Mouse (Mus musculus): Measurements from ENCODE around the gene Rimbp2.
A peak's percentile ranks its signal among the peaks of the same experiment; 100 is the strongest.
"Not testable (repeated sequence)": the region's sequence is repeated elsewhere in the genome, so short reads cannot be mapped to it uniquely, and the experiment has no call there.

The Rimbp2 gene

DNA sequence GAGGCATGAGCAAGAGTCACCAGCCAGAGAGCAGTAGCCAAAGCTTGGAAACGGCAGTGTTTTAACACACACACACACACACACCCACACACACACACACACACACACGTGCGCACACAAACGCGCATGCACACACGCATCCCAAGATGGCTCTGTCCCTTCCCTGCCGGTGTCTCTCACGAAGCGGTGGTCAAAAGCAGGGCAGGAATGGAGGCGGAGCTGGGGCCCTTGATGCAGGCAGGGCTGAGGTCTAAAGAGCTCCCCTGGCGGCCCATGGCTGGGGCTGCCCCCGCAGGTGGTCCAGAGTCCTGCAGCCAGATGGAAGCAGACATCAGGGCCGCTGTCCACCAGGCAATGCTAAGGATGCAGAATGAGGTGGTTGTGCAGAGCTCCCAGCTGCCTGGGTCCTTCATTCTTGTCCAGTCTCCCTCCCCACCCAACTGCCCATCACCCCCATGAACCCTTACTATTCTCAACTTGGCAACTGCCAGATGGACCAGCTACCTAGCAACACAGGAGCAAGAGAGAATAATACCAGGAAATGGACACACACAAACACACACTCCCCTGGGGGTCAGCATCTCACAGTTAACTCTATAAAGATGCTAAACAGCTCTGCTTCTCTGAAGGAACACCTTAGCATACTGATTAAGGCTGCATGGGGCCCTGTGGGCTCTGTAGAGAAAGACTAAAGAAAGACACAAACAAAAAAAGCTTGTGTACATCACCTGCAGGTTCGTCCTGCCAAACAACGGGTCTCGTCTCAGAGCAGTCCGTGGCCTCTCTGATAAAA is at the start of gene Rimbp2:
TSS of gene Rimbp2 (minus strand) at position 209 of the 793 bp plus-strand sequence.
- peak; percentile 67 for DNase-seq

DNA sequence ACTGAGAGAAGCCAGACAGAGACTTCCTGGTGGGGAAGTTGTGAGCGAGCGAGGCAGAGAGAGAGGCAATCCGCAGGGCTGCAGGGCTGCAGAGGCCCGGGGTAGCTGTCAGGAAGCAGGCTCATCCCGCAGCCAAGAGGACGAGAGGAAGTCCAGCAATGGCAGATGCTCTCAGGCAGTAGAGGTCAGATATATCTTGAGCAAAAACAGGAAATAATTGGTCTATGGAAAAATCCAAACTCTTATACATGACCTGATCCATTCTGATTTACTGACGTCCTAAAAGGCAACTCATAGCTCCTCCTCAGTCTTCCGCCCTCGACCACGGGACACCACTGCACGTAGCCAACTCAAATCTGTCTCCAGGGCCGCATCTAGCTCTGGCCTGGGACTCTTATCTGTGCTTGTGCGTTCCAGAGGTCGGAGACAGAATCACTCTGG is 49.3 kb upstream of the Rimbp2 start:
- no peak for DNase-seq

DNA sequence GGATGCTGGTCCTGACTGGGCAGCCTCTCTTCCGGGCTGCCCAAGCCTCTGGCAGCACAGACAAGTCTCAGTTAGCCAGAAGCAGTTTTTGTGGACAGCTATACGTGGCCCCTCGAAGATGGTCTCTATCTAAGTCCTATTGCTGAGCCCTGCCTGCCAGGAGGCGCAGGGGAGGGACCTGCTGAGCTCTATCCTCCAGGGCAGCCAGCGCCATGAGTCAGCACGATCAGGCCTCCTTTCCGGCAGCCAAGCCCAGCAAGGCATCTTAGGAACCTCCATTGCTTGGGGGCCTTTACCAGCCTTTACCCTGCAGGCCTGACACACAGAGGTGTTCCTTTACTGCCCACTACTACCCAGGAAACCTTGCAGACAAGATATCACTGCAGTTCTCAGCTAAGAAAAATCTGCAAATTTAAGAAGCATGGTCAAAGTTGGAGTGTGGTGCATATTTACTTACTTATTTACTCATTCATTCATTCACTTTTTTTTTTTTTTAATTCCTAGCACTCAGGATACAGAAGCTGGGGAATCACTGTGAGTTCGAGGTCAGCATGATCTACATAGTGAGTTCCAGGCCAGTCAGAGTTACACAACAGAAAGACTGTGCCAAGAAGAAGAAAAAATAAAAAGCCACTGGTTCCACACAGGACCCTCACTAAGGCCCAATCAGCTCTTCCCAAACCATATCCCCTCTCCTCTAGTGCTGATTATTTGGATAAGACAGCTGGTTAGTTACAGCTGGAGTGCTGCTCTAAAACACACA is 47.6 kb upstream of the Rimbp2 start:
- no peak for DNase-seq

DNA sequence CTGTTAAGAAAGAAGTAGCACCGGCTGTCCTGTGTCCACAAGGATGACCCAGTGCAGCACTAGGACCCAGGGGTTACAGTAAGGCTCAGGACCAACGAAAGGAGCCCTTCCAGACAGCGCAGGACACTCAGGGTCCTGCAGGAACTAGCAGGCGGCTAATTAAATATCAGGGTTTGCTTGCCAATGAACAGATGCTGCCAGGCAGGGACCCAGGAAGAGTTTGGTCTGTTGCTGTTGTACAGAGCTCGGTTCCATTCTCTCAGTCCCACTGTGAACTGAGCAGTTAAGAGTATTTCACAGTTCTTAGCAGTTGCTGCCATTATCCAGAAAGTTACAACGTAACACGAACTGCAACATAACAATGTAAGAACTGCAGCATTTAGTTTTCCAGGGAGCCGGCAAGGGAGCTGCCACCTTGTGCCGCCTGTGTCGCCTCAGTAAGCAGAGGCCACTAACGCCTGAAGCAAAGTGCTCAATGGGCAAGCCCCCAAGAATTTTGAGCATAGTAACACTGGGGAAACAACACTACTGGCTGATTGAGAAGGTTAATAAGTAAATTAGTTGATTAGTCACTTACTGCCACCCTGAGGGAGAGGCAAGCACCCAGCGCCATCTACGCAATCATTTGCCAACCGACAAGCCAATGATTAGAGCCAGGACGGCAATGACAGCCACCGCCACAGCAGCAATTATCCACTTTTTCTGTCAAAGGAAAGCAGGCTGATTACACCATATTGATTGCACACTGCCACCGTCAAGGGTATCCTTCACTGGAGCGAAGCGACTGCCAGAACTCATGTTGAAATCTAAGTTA is 34.1 kb upstream of the Rimbp2 start:
- DNase-seq: no peak

DNA sequence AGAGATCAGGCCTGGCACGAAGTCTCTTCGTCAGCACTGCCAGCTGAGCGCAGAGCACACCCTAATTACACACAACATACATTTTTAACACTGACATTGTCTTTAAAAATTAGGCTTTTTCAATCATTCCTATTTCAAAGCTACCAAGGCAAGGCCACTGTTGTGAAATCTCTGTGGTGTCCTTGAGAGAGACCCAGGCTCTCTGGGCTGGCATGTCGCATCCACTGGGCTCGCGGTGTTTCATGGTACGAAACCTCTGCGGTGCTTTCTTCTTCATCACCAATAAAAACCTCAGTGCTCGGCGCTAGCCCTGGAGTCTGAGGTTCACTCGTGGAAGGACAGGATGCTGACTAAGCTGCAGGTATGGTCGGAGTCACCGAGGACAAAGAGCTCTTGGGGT is 32.7 kb upstream of the Rimbp2 start:
- no peak for DNase-seq

DNA sequence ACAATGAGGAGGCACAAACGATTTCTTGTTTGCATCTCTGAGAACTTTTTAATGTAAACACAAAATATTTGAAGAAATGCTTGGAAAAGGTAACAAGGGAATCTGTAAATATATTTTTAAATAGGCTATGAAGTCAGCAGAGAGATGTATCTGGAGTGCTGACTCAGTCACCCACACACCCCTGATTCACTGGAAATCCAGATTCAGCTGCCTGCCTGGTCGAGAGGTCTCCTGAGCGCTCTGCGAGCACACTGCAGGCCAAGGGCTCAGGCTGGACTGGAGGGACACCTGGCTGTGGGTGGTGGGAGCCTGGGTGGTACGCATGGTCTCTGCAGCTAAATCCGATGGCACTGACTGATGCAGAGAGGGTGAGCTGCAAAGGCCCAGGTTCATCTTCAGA is 31.2 kb upstream of the Rimbp2 start:
- DNase-seq: no peak

DNA sequence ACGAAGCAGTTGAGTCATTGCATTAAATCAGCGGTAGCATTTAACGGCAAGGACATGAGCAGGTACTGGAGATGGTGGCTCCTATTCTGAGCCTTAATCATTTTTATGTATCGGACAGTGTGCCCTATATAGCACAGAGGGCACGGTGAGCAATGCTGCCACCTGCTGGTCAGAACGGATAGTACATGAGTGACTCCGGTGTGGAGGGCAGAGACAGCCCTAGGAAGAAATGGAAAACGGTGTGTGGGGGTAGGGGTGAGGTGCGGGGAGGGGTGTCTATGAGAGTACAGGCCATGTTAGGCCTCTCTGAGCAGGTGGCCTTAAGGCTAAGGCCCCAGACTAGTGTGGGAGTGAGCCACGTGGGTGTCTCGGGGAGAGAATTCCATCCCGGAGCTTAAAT is 28.3 kb upstream of the Rimbp2 start:
- no peak for DNase-seq

DNA sequence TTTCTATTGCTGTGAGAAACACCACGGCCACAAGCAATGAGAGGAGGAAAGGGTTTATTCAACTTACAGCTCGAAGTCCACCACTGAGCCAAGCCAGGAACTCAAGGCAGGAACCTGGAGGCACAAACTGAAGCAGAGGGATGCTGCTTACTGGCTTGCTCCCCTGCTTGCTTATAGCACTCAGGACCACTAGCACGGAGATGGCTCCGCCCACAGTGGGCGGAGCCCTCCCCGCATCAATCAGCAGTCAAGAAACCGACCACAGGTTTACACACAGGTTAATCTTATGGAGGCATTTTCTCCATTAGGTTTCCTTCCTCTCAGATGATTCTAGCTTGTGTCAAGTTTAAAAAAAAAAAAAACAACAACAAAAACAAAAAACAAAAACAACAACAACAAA is 27.6 kb upstream of the Rimbp2 start:
- DNase-seq: no peak

DNA sequence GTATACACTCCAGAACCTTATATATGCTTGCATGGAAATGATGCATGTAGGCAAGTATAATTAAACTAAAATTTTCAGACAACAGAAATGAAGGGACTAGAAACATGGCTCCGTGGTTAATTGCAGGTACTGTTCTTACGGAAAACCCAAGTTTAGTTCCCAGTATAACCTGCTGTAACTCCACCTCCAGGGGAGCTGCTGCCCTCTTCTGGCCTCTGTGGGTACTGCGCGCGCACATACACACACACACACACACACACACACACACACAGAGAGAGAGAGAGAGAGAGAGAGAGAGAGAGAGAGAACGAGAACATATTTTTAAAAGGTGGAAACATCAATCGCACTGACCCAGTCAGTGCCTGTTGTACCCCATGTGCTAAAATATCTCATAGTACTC is 25.7 kb upstream of the Rimbp2 start:
- no peak for DNase-seq

DNA sequence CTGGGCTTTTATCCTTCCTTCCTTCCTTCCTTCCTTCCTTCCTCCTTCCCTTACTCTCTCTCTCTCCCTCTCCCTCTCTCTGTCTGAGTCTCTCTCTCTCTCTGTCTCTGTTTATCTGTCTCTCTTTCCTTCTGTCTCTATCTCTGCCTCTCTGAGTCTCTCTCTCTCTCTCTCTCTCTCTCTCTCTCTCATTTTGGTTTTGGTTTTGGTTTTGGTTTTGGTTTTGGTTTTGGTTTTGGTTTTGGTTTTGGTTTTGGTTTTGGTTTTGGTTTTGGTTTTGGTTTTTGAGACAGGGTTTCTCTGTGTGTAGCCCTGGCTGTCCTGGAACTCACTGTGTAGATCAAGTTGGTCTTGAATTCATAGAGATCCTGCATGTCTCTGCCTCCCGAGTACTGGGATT is 24.2 kb upstream of the Rimbp2 start:
- not testable (repeated sequence) for DNase-seq

DNA sequence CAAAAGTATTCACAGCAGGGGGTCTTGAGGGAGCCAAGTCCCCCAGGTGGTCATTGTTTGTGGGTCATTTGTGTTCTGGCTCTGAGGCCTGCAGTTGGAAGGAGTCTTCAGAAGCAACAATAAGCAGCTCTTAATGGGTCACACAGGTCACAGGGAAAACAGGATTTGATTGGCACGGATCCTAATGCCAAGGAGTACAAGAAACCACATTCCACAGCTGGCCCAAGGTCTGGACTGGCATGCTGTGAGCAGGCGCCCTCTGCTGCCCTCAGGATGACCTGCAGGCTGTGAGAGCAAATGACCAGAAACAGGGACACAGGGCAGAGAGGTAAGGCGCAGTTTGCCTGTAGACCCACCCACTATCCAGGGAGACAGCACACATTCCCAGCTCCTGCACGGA is 23.0 kb upstream of the Rimbp2 start:
- DNase-seq: no peak

DNA sequence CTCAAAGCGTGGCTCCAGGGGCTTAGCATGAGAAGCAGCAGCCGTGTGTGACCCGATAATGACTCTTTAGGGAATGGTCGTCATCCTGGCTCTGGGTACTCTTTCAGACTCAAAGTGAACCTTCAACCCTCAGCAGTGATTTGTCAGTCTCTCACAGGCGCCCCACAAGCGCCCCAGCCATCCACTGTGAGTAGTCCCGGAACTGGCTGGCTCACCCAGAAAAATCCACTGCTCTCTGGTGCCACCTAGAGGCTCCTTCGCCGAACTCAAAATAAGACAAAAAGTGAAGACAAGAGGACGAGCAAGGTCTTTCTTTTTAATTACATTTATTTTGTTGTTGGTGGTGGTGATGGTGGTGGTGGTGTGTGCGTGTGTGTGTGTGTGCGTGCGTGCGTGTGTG is 18.0 kb upstream of the Rimbp2 start:
- peak; percentile 41 for DNase-seq

DNA sequence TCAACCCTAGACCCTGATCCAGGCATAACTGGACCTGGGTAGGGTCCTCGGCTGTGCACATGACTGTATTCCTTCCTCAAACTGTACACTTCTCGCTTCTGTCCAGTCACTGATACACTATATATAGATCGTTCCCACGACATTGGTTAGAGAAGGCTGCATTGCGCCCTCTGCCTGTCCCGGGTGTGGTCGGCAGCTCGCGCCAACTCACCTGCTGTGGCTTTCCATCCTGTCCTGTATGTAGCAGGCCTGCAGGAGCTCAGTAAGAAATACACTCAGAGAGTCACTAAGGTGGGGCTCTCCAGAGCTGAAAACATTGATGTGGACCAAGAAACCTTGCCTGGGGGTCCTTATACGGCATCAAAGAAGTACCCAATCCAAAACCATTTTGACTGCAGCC is 17.6 kb upstream of the Rimbp2 start:
- DNase-seq: no peak

DNA sequence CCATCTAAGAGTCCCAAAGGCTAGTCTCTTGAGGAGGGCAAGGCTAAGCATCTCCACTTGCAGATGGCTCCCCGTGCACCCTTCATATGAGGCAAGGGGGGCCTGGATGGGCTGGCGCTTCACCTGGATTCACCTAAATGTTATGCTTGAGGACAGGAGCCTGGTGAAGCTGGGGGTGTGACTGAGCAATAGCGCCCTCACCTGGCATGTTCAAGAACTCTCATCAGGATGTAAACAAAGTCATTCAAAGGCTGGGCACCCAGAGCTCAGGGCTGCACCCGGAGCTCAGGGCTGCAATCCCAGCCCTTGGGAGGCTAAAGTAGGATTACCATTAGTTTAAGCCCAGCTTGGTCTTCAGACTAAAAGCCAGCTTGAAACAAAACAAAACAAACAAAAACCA is 11.1 kb upstream of the Rimbp2 start:
- DNase-seq: no peak

DNA sequence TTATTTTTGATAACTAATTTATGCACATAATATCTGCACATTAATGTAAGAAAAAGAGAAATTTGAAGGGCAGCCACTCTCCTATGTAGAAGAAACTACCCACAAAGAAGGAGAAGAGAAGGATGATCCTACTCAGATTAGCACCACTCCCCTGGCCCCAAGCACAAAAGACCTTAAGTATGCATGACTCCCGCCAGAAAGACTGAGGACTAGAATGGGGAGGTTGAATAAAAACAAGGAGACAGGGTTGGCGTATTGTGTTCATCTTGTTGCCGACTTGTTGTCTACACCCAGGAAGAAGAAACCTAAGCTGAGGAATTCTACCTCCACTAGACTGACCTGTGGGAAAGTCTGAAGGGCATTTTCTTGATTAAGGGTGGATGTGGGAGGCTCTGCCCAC is 5.6 kb upstream of the Rimbp2 start:
- no peak for DNase-seq

DNA sequence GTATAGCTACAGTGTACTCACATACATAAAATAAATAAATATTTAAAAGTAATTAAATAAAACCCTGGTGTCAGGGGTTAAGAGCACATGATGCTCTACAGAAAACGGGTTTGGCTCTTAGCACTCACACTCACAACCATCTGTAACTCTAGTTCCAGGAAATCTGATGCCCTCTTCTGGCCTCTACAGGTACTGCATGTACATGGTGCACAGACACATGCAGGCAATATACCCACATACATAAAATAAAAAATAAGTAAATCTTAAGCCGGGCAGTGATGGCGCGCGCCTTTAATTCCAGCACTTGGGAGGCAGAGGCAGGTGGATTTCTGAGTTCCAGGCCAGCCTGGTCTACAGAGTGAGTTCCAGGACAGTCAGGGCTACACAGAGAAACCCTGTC is 1.1 kb upstream of the Rimbp2 start:
- not testable (repeated sequence) for DNase-seq

DNA sequence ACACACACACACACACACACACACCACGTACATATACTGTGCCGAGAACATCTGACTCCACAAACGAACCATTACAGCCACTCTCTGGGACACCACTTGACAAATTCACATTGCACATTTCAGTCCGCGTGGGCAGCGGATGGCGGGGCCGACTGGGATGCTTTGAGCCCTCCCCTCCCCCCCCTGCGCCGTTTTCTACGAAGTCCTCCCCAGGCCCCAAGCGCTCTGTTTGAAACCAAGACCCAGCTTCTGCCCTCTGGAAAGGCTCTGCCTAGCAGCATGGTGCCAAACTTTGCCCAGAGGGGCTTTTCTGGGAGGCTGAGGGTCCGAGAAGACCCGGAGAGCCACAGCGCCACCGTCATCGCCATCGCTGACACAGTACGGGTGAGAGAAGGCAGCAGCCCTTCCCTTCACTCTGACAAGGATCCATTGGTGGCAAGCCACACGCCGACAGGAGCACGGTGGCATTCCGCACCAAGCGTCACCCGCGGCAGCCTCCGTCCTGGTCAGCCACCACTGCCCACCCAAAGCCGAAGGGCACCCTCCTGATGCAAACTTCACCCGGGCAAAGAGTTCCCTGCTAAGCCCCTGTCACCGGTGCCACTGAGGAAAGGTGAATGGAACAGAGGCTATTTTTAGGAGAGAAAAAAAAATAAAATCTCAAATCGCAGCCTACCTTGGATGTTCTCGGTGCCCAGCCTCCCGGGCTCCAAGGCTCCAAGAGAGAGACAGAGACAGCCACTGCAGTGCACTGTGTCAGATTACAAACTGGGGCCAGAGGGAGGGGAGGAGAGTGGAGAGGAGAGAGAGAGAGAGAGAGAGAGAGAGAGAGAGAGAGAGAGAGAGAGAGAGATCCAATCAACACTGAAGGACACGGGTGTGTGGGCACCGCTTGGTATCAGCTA is 743 bp downstream of the Rimbp2 start:
- DNase-seq: peak; percentile 48

DNA sequence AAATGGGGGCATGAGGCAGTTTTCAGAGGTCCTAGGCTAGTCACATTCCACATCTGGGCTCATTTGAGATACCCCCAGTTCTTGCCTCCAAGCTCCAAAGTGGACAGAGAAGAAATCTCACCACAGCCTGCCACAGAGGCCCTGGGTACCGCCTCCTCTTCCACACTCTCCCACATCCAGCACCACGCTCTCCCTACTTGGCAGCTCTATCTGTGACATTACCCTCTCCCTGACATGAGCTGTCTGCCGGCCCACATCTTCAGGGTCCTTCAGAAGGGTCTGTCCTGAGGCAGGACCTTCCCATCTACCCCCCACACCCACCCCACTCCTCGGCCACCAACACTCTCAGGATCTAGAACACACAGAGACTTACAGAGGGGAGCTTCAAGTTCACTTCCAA is 1.8 kb downstream of the Rimbp2 start:
- no peak for DNase-seq

DNA sequence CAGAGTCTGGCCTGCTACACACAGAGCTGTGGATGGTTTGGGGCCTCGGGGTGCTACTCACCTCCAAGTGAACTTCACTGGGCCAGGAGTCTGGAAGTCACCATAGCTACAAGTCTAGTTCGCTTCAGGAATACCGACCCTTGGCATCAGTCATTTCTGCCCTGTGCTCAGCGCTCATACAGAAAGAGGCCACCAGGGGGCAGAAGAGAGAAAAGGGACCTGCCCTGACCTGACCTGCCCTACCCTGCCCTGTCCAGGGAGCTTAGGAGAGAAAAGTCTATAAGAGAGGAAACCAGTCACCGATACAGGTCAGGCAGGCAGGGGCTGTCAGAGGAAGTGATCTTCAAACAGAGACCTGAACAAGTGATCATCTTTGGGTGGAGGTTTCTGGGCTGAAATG is 6.2 kb downstream of the Rimbp2 start:
- no peak for DNase-seq

DNA sequence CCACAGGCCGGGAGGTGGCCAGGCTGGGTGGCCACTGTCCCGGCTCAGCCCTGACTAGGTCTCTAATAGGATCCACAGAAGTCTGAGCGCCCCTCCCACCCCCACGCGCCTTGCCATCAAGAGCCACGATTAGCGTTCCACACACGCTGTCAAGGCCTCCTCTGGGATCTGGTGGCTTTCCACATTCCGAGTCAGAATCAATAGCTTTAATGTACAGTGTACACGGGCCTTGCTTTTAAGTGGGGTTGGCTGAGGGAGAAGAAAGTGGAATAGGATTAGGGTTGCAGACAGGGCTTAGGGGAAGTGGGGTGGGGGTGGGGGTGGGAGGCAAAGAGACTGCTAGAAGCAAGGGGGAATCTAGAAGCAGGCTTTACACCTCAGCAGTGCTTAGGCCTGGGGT is 12.8 kb downstream of the Rimbp2 start:
- DNase-seq: no peak

DNA sequence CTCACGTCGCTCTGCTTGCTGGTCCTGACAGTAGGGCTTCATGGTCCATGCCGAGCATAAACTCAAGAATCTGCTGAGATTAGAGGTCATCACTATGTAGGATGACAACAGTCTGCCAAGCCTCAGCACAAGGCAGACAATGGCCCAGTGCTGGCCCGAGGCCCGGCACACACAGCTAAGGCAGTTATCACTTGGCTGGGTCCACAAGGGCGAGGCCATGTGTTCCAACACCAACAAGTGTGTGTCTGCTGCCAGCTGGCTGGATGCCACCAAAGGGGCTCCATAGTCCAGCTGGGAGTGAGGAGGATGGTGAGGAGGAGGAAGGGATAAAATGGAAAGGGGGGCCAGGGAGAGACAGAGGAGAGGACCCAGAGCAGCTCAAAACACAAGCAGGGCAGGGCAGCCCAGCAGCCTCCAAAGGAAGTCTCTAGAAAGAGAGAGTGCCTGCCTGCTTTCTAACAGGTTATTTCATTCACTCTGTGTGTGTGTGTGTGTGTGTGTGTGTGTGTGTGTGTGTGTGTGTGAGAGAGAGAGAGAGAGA is 17.9 kb downstream of the Rimbp2 start:
- no peak for DNase-seq

DNA sequence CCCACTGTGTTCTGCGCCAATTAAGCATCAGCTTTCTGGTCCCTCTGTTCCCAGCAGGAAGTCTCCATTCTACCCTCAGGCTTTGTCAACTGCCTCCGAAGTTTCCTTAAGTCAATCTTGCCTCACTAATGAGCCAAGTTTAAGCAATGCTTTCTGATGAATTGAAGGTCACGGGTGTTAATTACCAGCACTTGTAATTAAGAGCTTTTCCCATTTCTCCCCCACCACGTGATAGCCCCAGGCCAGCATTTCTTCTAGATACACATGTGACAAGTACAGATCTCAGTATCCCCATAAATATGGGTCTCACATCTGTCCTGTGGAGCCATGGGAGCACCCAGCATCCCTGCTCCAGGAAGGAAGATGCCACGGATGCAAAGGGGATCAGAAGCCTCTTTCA is 20.5 kb downstream of the Rimbp2 start:
- no peak for DNase-seq

Measured in layer of hippocampus, adult 9-11 months (tissue).